Mouse (Mus musculus): ENCODE measurements around the gene Tmem80.

GRCm38 (mm10) chr7:141361510-141361909 lies 34.0 kb downstream of the Tmem80 start:
- TF ChIP-seq MYOG (IDR thresholded peaks at IDR 0.05; ENCODE audit: control insufficient read depth in 1 of 3, insufficient read depth in 1 of 3, insufficient read length in 2 of 3, low read depth in 2 of 3) (no peak), USF1 (IDR thresholded peaks at IDR 0.05; ENCODE audit: low read depth) (no peak), E2F4 (IDR thresholded peaks at IDR 0.05; ENCODE audit: insufficient read depth) (no peak), POLR2A (IDR thresholded peaks at IDR 0.05; ENCODE audit: insufficient read length, low read depth) (no peak), TCF12 (IDR thresholded peaks at IDR 0.05; ENCODE audit: insufficient read depth, poor library complexity, severe bottlenecking) (no peak), POLR2AphosphoS2 (IDR thresholded peaks at IDR 0.05; ENCODE audit: insufficient read length, low read depth) (no peak), REST (IDR thresholded peaks at IDR 0.05; ENCODE audit: insufficient read depth, insufficient read length) (no peak), SRF (IDR thresholded peaks at IDR 0.05; ENCODE audit: control insufficient read depth, insufficient read length, low read depth) (no peak)

Measured in myocyte (in vitro differentiated cells).